ENCODE assay signal across 30 mouse cellular contexts in the genomic region with DNA sequence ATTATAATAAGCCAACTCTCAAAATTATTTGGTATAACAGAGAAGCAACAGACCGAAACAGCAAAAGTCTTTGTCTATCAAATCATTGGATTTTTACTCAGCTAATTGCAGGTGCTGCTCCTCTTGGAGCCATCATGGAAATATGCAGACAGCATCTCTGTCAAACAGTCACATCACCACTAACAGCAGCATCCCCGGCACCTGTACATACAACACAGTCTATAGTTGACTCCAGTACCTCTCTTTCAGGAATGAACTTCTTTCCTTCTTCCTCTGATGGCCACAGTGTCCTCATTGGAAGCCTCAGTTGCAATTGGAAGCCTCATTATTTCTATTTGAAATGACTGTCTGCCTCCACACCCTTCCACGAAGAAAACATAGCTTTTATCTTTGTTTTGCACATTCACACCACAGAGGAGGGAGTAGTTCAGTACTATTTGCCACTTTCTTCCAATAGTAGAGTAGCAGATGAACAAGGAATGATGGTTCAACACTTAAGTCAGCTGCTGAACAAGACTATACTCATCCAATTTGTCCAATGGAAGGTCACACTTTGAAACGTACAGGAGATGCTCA.
DNase-seq lines count a peak whose midpoint lies in the region; ATAC-seq and TF ChIP-seq lines count a peak whose summit lies in the region.
"Had no signal": no experiment of that assay in that cellular context is flagged by ENCODE, and none has a peak within 500 bp of the region (broad histone marks: within the 10 kb centered on the region; RNA-seq: fewer than 3 reads in every experiment).

No protein-coding gene starts in this region.

- no peaks in the 10 kb centered on the region for H3K36me3 ChIP-seq in liver, embryonic 15.5 days (replicated peaks)
- no peaks in the 10 kb centered on the region for H3K36me3 ChIP-seq in intestine, postnatal 0 days (ENCODE audit: control insufficient read depth, insufficient read depth)
- H3K36me3 ChIP-seq: embryonic facial prominence, embryonic 13.5 days; heart, embryonic 13.5 days; limb, embryonic 15.5 days; midbrain, embryonic 10.5 days had no signal

- 26% methylated on average over 4 of the region's 4 CpGs for WGBS in liver, embryonic 15.5 days (ENCODE audit: insufficient replicate concordance)
- WGBS in intestine, postnatal 0 days, result 80% methylated on average over 4 of the region's 4 CpGs

- H3K27ac ChIP-seq in liver, embryonic 15.5 days (replicated peaks), result peak overlapping the region; percentile 97
- H3K27ac ChIP-seq in intestine, postnatal 0 days (ENCODE audit: low read depth, low read length), result no peak overlapping the region
- H3K27ac ChIP-seq: embryonic facial prominence, embryonic 13.5 days; heart, embryonic 13.5 days; hindbrain, postnatal 0 days; kidney, postnatal 0 days; left cerebral cortex, adult 2 months; limb, embryonic 15.5 days; midbrain, embryonic 10.5 days had no signal

- ATAC-seq in erythroid progenitor cell, adult 5-6 weeks (replicated peaks; ENCODE audit: low FRiP score, poor library complexity, severe bottlenecking), result peak; percentile 84
- peak; percentile 77 for ATAC-seq in liver, embryonic 15.5 days (ENCODE audit: insufficient read depth)
- ATAC-seq in intestine, postnatal 0 days, result no peak
- ATAC-seq: CD4-positive, CD25-positive, alpha-beta regulatory T cell, adult 4 months; forebrain, embryonic 16.5 days; hindbrain, postnatal 0 days had no signal

- no peaks in the 10 kb centered on the region for H3K27me3 ChIP-seq in liver, embryonic 15.5 days
- H3K27me3 ChIP-seq in intestine, postnatal 0 days (replicated peaks; ENCODE audit: control insufficient read depth, insufficient read depth, low read length), result no peaks in the 10 kb centered on the region
- H3K27me3 ChIP-seq: embryonic facial prominence, embryonic 13.5 days; heart, embryonic 13.5 days; limb, embryonic 15.5 days had no signal

- no peaks in the 10 kb centered on the region for H3K9me3 ChIP-seq in liver, embryonic 15.5 days (replicated peaks)
- no peaks in the 10 kb centered on the region for H3K9me3 ChIP-seq in intestine, postnatal 0 days (ENCODE audit: control insufficient read depth)
- H3K9me3 ChIP-seq: embryonic facial prominence, embryonic 13.5 days; heart, embryonic 13.5 days; limb, embryonic 15.5 days; midbrain, embryonic 10.5 days had no signal

- H3K4me1 ChIP-seq in liver, embryonic 15.5 days (replicated peaks), result peaks cover 29% of the 10 kb centered on the region
- no peaks in the 10 kb centered on the region for H3K4me1 ChIP-seq in intestine, postnatal 0 days (replicated peaks; ENCODE audit: control insufficient read depth, insufficient read depth, low read length)
- H3K4me1 ChIP-seq: embryonic facial prominence, embryonic 13.5 days; limb, embryonic 15.5 days; midbrain, embryonic 10.5 days had no signal

- H3K9ac ChIP-seq in liver, embryonic 15.5 days, result peak overlapping the region; percentile 66
- no peak overlapping the region for H3K9ac ChIP-seq in intestine, postnatal 0 days (ENCODE audit: low read depth, low read length)
- H3K9ac ChIP-seq: embryonic facial prominence, embryonic 13.5 days; heart, embryonic 13.5 days; limb, embryonic 15.5 days had no signal

- H3K4me3 ChIP-seq in liver, embryonic 15.5 days (replicated peaks), result peak overlapping the region; percentile 66
- H3K4me3 ChIP-seq in intestine, postnatal 0 days (ENCODE audit: low read depth, low read length), result no peak overlapping the region
- H3K4me3 ChIP-seq: embryonic facial prominence, embryonic 13.5 days; heart, embryonic 13.5 days; left cerebral cortex, adult 2 months; limb, embryonic 15.5 days; midbrain, embryonic 10.5 days had no signal

- intact Hi-C loops in left cerebral cortex, postnatal 36 days (cut with DNase I), result no loop called here

- TF ChIP-seq CTCF in intestine, postnatal 0 days (IDR thresholded peaks at IDR 0.05; ENCODE audit: low read depth), result no peak

- DNase-seq in spleen, postnatal 10 days (ENCODE audit: low spot score in 2 of 2), result peak; percentile 51 to 67
- no peak for DNase-seq in spleen, postnatal 14 days (ENCODE audit: low spot score in 2 of 2)
- no peak for DNase-seq in testis, postnatal 10 days (ENCODE audit: low spot score)
- DNase-seq in embryo, embryonic 9.5 days (ENCODE audit: extremely low spot score), result no peak
- no peak for DNase-seq in left cerebral cortex, postnatal 36 days (ENCODE audit: low spot score in 2 of 2)
- DNase-seq: adrenal gland, postnatal 25 days; cerebellum, adult 11-12 months; cerebellum, postnatal 14 days; gastrocnemius, postnatal 14 days; heart, adult 18-20 months; heart, postnatal 14 days; kidney, adult 2 months; layer of hippocampus, adult 9-11 months; left cerebral cortex, postnatal 4 days; lung, postnatal 4 days; right cerebral cortex, adult 18-20 months; right cerebral cortex, postnatal 4 days; thymus, adult 18-20 months had no signal

- H3K4me2 ChIP-seq in liver, embryonic 15.5 days, result peak overlapping the region; percentile 56
- no peak overlapping the region for H3K4me2 ChIP-seq in intestine, postnatal 0 days (replicated peaks; ENCODE audit: low read depth)
- H3K4me2 ChIP-seq: embryonic facial prominence, embryonic 13.5 days; heart, embryonic 13.5 days; limb, embryonic 15.5 days had no signal

Comparison
In these comparisons a context has a peak if more than half of its experiments do, and no peak if none do; other contexts are left out.
1. DNase-seq: peak in spleen, postnatal 10 days (2 of 2); none in spleen, postnatal 14 days (0 of 2), testis, postnatal 10 days (single experiment), embryo, embryonic 9.5 days (single experiment) and left cerebral cortex, postnatal 36 days (0 of 2).